Mouse (Mus musculus) adrenal gland, adult 18-20 months (tissue): ENCODE measurements around the gene Ect2. TPM values are rescaled to one million over a fixed set of nuclear protein-coding genes. Genes with fewer than 3 reads are reported as not detected.

Experiments used
- DNase-seq, 2 experiments: peaks; one replicate each; pipeline ENCODE4 v3.0.0; 2021 to 2022; ENCODE audit warnings: low spot score in 2 of 2
- long read RNA-seq, 2 experiments: library from polyadenylated mRNA; stranded (forward); transcript quantifications; one replicate each; pipeline ENCODE4 v2.0.0; 2021
- total RNA-seq, 2 experiments: library from RNA; stranded (reverse); gene quantifications; 1 replicate in 1 of 2; 2 replicates in 1 of 2; pipeline ENCODE4 v1.2.3; 2021

Gene Ect2
- 1 to 10 TPM; 1.7 to 2.5 TPM for total RNA-seq
- long read RNA-seq, experiment 1: 0 reads
- long read RNA-seq, experiment 2, full-length matches to known transcripts: 2 of 8 reads
- long read RNA-seq, experiment 2, partial matches to known transcripts: 0 of 8 reads
- long read RNA-seq, experiment 2, other reads (novel, unspliced or antisense): 6 of 8 reads

GRCm38 (mm10) chr3:27153701-27154209 is at the start of gene Ect2:
Gene Ect2 (minus strand): TSS chr3:27153878.
- peak; percentile 95 for DNase-seq

GRCm38 (mm10) chr3:27201728-27202411 is 48.2 kb upstream of the Ect2 start:
- no peak for DNase-seq

GRCm38 (mm10) chr3:27199120-27199519 is 45.4 kb upstream of the Ect2 start:
- DNase-seq: no peak

GRCm38 (mm10) chr3:27197816-27198215 is 44.1 kb upstream of the Ect2 start:
- DNase-seq: no peak

GRCm38 (mm10) chr3:27196529-27196928 is 42.9 kb upstream of the Ect2 start:
- no peak for DNase-seq

GRCm38 (mm10) chr3:27195573-27196227 is 42.0 kb upstream of the Ect2 start:
- DNase-seq: no peak

GRCm38 (mm10) chr3:27195153-27195552 is 41.5 kb upstream of the Ect2 start:
- DNase-seq: peak in 1 of 2 experiments; percentile 37

GRCm38 (mm10) chr3:27193844-27194317 is 40.2 kb upstream of the Ect2 start:
- peak in 1 of 2 experiments; percentile 41 for DNase-seq

- DNase-seq: no peak
These were observed 38.2 kb upstream of the Ect2 start for GRCm38 (mm10) chr3:27191856-27192255.

- DNase-seq: no peak
These were observed 37.2 kb upstream of the Ect2 start for GRCm38 (mm10) chr3:27190865-27191264.

- DNase-seq: peak; percentile 83
These were observed 35.9 kb upstream of the Ect2 start for GRCm38 (mm10) chr3:27189320-27190261.

GRCm38 (mm10) chr3:27188386-27188785 is 34.7 kb upstream of the Ect2 start:
- no peak for DNase-seq

GRCm38 (mm10) chr3:27183601-27184175 is 30.0 kb upstream of the Ect2 start:
- peak in 1 of 2 experiments; percentile 61 for DNase-seq

- DNase-seq: peak; percentile 92 to 93
These were observed 29.3 kb upstream of the Ect2 start, which contains the start of gene Nceh1 for GRCm38 (mm10) chr3:27182733-27183600. Gene Nceh1 (plus strand): TSS chr3:27182965.

GRCm38 (mm10) chr3:27179711-27180110 is 26.0 kb upstream of the Ect2 start:
- no peak for DNase-seq

- DNase-seq: no peak
These were observed 16.6 kb upstream of the Ect2 start for GRCm38 (mm10) chr3:27170257-27170656.

GRCm38 (mm10) chr3:27165481-27166065 is 11.9 kb upstream of the Ect2 start:
- no peak for DNase-seq

GRCm38 (mm10) chr3:27162410-27162804 is 8.7 kb upstream of the Ect2 start:
- DNase-seq: no peak
